Mouse (Mus musculus) C2C12 (cell line): ENCODE measurements around the gene Pgm1.

Experiments
- CTCF ChIP-seq: IDR thresholded peaks from one replicate; pipeline ENCODE4 v1.5.1; 2011; ENCODE audit not compliant: control insufficient read depth, insufficient read depth, insufficient read length
- FOSL1 ChIP-seq: IDR thresholded peaks from one replicate; pipeline ENCODE4 v1.8.0; 2011; ENCODE audit warnings: mild to moderate bottlenecking, low read length; ENCODE audit not compliant: poor library complexity, insufficient read depth, severe bottlenecking
- MAX ChIP-seq: IDR thresholded peaks from one replicate; pipeline ENCODE4 v1.6.1; 2011; ENCODE audit warnings: mild to moderate bottlenecking, control low read depth
- USF1 ChIP-seq: IDR thresholded peaks from one replicate; pipeline ENCODE4 v1.6.1; 2011; ENCODE audit warnings: low read depth, mild to moderate bottlenecking, control low read depth, moderate library complexity

- no peak for TF ChIP-seq USF1
- no peak for TF ChIP-seq FOSL1
- no peak for TF ChIP-seq CTCF
- no peak for TF ChIP-seq MAX
These were observed 18.7 kb downstream of the Pgm1 start for GRCm38 (mm10) chr4:99947896-99948295.
